Mouse (Mus musculus) hindbrain, embryonic 12.5 days (tissue): ENCODE results near the gene Tmem132e. TPM values are rescaled to one million over a fixed set of nuclear protein-coding genes. Genes with fewer than 3 reads are reported as not detected.

ENCODE experiments used
- ATAC-seq: fragments of 200-750 bp; cut with Nextera tagmentation; 2 replicates; pipeline ENCODE4 v1.8.0; 2017; ENCODE audit warnings: moderate TSS enrichment; ENCODE audit not compliant: low FRiP score
- H3K27ac ChIP-seq: fragments of 300-500 bp; sonication (generic); 2 replicates; pipeline ENCODE4 v1.5.1; 2016; ENCODE audit warnings: mild to moderate bottlenecking
- H3K27me3 ChIP-seq: fragments of 300-500 bp; sonication (generic); 2 replicates; pipeline ENCODE4 v1.6.1; 2016; ENCODE audit warnings: mild to moderate bottlenecking
- H3K36me3 ChIP-seq: fragments of 300-500 bp; sonication (generic); 2 replicates; pipeline ENCODE4 v1.6.1; 2016; ENCODE audit warnings: mild to moderate bottlenecking
- H3K4me1 ChIP-seq: fragments of 300-500 bp; sonication (generic); 2 replicates; pipeline ENCODE4 v1.6.1; 2016
- H3K4me2 ChIP-seq: fragments of 300-500 bp; sonication (generic); replicated peaks from 2 replicates; pipeline ENCODE4 v1.6.1; 2016; ENCODE audit warnings: mild to moderate bottlenecking
- H3K4me3 ChIP-seq: fragments of 300-500 bp; sonication (generic); 2 replicates; pipeline ENCODE4 v1.5.1; 2016; ENCODE audit warnings: mild to moderate bottlenecking
- H3K9ac ChIP-seq: fragments of 300-500 bp; sonication (generic); 2 replicates; pipeline ENCODE4 v1.6.1; 2016; ENCODE audit warnings: mild to moderate bottlenecking, moderate library complexity
- H3K9me3 ChIP-seq: fragments of 300-500 bp; sonication (generic); replicated peaks from 2 replicates; pipeline ENCODE4 v1.6.1; 2016; ENCODE audit warnings: mild to moderate bottlenecking
- WGBS: fragments of 180-500 bp; shearing (Covaris S2); methylation state at CpG from one replicate; pipeline ENCODE4 v1.1.7; 2016; 5-methylcytosine and 5-hydroxymethylcytosine counted together
- polyA plus RNA-seq: library from polyadenylated mRNA; unstranded; fragments of >200 nt; fragmentation: Nextera tagmentation; extraction: Ambion mirVana; gene quantifications from 2 replicates; pipeline ENCODE4 v1.2.1, GENCODE M21; 2016

Gene Tmem132e
- polyA plus RNA-seq, 1 experiment from 2014 or later = 3.0 TPM

GRCm38 (mm10) chr11:82434832-82435182 is 46.1 kb downstream of the Tmem132e start:
- no peaks in the 10 kb centered on the region for H3K9me3 ChIP-seq
- 0 out of 2 replicates have a peak, but pooled peaks have one; percentile 13 for ATAC-seq
- peaks cover 9% of the 10 kb centered on the region for H3K4me1 ChIP-seq
- peaks cover 74% of the 10 kb centered on the region for H3K27me3 ChIP-seq
- peak overlapping the region; percentile 43 for H3K4me3 ChIP-seq
- H3K4me2 ChIP-seq = peak overlapping the region; percentile 79
- H3K36me3 ChIP-seq = no peaks in the 10 kb centered on the region
- no peak overlapping the region for H3K27ac ChIP-seq
- H3K9ac ChIP-seq = peak overlapping the region; percentile 43
- WGBS = 3% methylated on average over 34 of the region's 36 CpGs

DNA sequence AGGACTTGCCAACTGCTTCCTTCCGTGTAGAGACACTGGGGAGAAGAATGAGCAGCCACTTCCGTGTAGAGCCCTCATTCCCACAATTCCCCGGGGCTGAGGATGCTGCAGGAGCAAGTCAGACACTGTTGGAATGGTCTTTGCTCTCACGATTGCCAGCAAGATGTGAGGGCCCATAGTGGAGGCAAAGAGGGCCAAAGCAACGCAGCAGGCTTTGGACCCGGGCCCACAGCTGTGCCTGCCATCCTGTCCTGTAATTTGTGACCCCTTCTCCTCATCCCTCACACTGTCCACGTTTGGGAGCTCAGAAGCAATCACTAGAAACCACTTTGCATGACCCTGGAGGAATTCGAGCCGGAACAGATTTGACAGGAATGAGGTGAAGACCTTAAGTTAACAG is 59.8 kb downstream of the Tmem132e start:
- WGBS = 69% methylated on average over 9 of the region's 9 CpGs
- Histone ChIP-seq H3K4me2 (no peak overlapping the region), H3K9ac (no peak overlapping the region), H3K4me1 (peaks cover 9% of the 10 kb centered on the region), H3K27ac (no peak overlapping the region), H3K4me3 (no peak overlapping the region), H3K36me3 (no peaks in the 10 kb centered on the region), H3K9me3 (no peaks in the 10 kb centered on the region), H3K27me3 (peaks cover 14% of the 10 kb centered on the region)
- ATAC-seq = no peak

DNA sequence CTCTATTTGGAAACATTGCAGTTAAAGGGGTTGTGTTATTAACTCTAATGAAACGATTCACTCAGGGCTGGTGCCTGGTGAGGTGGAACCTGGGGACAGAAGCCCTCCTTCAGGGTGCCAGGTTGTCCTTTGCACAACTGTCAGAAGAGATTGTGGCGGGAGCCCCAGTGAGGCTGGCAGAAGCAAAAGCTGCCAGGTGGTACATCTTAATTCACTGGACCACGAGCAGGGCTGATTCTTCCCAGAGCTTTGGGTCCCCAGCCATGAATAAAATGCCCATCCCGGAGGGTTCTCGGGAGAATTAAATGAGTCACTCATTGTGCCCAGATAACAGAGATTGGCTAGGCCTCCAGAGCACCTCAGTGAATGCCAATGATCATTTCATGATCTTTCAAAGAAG is 63.8 kb downstream of the Tmem132e start:
- no peak for ATAC-seq
- 58% methylated on average over 5 of the region's 5 CpGs for WGBS
- Histone ChIP-seq H3K4me3 (no peak overlapping the region), H3K27ac (no peak overlapping the region), H3K9ac (no peak overlapping the region), H3K9me3 (no peaks in the 10 kb centered on the region), H3K4me2 (no peak overlapping the region), H3K36me3 (no peaks in the 10 kb centered on the region), H3K27me3 (no peaks in the 10 kb centered on the region), H3K4me1 (peaks cover 9% of the 10 kb centered on the region)

- no peak overlapping the region for H3K9ac ChIP-seq
- H3K4me1 ChIP-seq = peaks cover 9% of the 10 kb centered on the region
- H3K27me3 ChIP-seq = no peaks in the 10 kb centered on the region
- H3K27ac ChIP-seq = no peak overlapping the region
- H3K36me3 ChIP-seq = no peaks in the 10 kb centered on the region
- H3K4me3 ChIP-seq = no peak overlapping the region
- 75% methylated on average over 7 of the region's 7 CpGs for WGBS
- no peaks in the 10 kb centered on the region for H3K9me3 ChIP-seq
- no peak for ATAC-seq
- H3K4me2 ChIP-seq = no peak overlapping the region
Measured at GRCm38 (mm10) chr11:82453230-82453629, 64.5 kb downstream of the Tmem132e start.

DNA sequence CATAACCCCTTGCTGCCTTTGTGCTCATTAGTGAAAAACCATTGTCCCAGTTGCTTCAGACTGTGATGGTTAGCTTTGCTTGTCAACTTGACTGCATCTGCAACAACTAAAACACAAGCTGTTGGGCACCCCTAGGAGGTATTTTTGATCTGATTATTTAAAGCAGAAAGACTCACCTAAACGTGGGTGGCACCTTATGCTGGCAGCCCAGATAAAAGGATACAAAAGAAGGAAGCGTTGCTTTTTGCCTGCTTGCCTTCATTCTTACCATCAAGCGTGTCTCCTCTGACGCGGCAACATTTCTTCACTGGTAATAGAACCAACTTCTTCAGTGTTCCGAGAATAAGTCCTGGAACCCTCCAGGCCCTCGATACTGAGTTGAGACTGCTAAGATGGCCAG is 72.6 kb downstream of the Tmem132e start:
- Histone ChIP-seq H3K36me3 (no peaks in the 10 kb centered on the region), H3K9ac (no peak overlapping the region), H3K4me3 (no peak overlapping the region), H3K9me3 (no peaks in the 10 kb centered on the region), H3K27ac (no peak overlapping the region), H3K4me2 (no peak overlapping the region), H3K4me1 (no peaks in the 10 kb centered on the region), H3K27me3 (no peaks in the 10 kb centered on the region)
- ATAC-seq = no peak
- 87% methylated on average over 7 of the region's 7 CpGs for WGBS

DNA sequence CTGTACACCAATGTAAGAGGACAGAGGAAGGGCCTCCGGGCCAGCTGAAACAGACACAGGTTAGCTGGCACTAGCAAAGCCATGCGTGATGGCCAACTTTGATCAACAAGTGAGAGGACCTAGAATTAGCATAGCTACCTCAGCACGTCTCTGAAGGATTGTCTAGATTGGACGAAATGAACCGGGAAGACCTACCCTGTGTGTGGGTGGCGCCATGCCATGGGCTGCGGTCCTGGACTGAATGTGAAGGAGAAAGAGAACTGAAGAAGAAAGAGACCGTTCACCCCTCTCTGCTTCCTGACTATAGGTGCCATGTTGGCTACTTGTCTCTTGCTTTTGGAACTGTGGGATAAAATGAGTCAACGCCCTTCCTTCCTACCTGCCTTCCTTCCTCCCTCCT is 76.8 kb downstream of the Tmem132e start:
- H3K27ac ChIP-seq = no peak overlapping the region
- H3K4me2 ChIP-seq = no peak overlapping the region
- ATAC-seq = no peak
- no peak overlapping the region for H3K9ac ChIP-seq
- H3K4me1 ChIP-seq = no peaks in the 10 kb centered on the region
- H3K9me3 ChIP-seq = no peaks in the 10 kb centered on the region
- 94% methylated on average over 9 of the region's 9 CpGs for WGBS
- no peaks in the 10 kb centered on the region for H3K36me3 ChIP-seq
- peaks cover 8% of the 10 kb centered on the region; the same call in 1 of the 2 replicates for H3K27me3 ChIP-seq
- no peak overlapping the region for H3K4me3 ChIP-seq

DNA sequence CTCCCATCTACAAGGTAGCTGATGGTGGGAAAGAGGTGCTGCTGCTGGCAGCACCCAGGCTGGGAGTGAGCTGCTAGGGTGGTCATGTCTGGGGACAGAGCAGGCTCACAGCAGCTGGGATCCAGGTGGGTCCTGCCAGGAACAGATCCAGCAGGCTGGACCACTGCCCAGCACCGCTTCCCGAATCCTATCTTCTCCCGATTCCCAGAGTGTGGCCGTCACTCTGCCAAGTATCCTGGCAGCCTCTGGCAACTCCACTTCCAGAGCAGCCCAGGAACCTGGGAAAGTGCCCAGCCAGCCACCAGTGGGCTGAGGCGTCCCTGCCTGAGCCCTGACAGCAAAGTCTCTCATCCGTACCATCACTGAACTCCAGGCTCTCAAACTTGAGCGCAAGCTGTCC is 78.5 kb downstream of the Tmem132e start:
- no peak overlapping the region for H3K4me3 ChIP-seq
- peaks cover 8% of the 10 kb centered on the region; the same call in 1 of the 2 replicates for H3K27me3 ChIP-seq
- no peaks in the 10 kb centered on the region for H3K36me3 ChIP-seq
- no peak overlapping the region for H3K9ac ChIP-seq
- H3K27ac ChIP-seq = no peak overlapping the region
- no peak overlapping the region for H3K4me2 ChIP-seq
- ATAC-seq = no peak
- no peaks in the 10 kb centered on the region for H3K4me1 ChIP-seq
- H3K9me3 ChIP-seq = no peaks in the 10 kb centered on the region
- WGBS = 81% methylated on average over 7 of the region's 7 CpGs

- 85% methylated on average over 1 of the region's 1 CpGs for WGBS
Measured at GRCm38 (mm10) chr11:82471076-82471475, 82.4 kb downstream of the Tmem132e start.

GRCm38 (mm10) chr11:82473137-82473621 is 84.5 kb downstream of the Tmem132e start:
- no peak overlapping the region for H3K4me2 ChIP-seq
- no peaks in the 10 kb centered on the region for H3K9me3 ChIP-seq
- H3K27ac ChIP-seq = peak overlapping the region; percentile 30
- 0 out of 2 replicates have a peak, but pooled peaks cover 8% of the 10 kb centered on the region for H3K27me3 ChIP-seq
- no peaks in the 10 kb centered on the region for H3K36me3 ChIP-seq
- 39% methylated on average over 12 of the region's 12 CpGs for WGBS
- ATAC-seq = peak; percentile 68
- no peak overlapping the region for H3K9ac ChIP-seq
- H3K4me1 ChIP-seq = peaks cover 20% of the 10 kb centered on the region
- H3K4me3 ChIP-seq = no peak overlapping the region

More at GRCm38 (mm10) chr11:82471076-82471475, 82.4 kb downstream of the Tmem132e start:
- Histone ChIP-seq H3K36me3 (no peaks in the 10 kb centered on the region), H3K4me3 (no peak overlapping the region), H3K4me1 (peaks cover 15% of the 10 kb centered on the region), H3K27me3 (peaks cover 8% of the 10 kb centered on the region; the same call in 1 of the 2 replicates), H3K9ac (no peak overlapping the region), H3K9me3 (no peaks in the 10 kb centered on the region), H3K4me2 (no peak overlapping the region), H3K27ac (no peak overlapping the region)
- no peak for ATAC-seq

GRCm38 (mm10) chr11:82476092-82476491 is 87.4 kb downstream of the Tmem132e start:
- ATAC-seq = no peak
- H3K4me3 ChIP-seq = no peak overlapping the region
- H3K36me3 ChIP-seq = no peaks in the 10 kb centered on the region
- no peak overlapping the region for H3K4me2 ChIP-seq
- no peak overlapping the region for H3K9ac ChIP-seq
- peaks cover 22% of the 10 kb centered on the region for H3K4me1 ChIP-seq
- no peaks in the 10 kb centered on the region for H3K9me3 ChIP-seq
- 73% methylated on average over 4 of the region's 4 CpGs for WGBS
- no peaks in the 10 kb centered on the region for H3K27me3 ChIP-seq
- no peak overlapping the region for H3K27ac ChIP-seq

DNA sequence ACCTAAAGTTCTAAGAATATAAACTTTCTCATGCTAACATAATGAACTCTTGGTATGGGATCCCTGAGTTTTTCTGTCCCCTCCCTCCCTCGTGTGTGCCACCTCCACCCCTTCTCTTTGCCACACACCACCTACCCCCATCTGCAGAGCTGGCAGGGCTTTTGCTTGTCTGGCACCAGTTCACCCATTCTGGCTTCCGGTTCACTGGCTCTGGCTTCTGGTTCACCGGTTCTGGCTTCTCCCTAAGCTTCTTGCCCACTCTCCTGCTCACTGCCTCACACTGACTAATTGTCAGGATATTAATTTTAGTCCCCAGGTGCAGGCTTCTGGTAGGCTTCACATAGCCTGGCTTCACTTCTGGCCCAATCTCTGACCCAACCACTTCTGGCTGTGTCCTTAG is 88.7 kb downstream of the Tmem132e start:
- H3K9ac ChIP-seq = no peak overlapping the region
- H3K4me3 ChIP-seq = no peak overlapping the region
- 76% methylated on average over 3 of the region's 3 CpGs for whole genome bisulfite sequencing
- H3K36me3 ChIP-seq = no peaks in the 10 kb centered on the region
- H3K27me3 ChIP-seq = no peaks in the 10 kb centered on the region
- H3K27ac ChIP-seq = no peak overlapping the region
- no peak overlapping the region for H3K4me2 ChIP-seq
- no peak for ATAC-seq
- no peaks in the 10 kb centered on the region for H3K9me3 ChIP-seq
- peaks cover 22% of the 10 kb centered on the region for H3K4me1 ChIP-seq

DNA sequence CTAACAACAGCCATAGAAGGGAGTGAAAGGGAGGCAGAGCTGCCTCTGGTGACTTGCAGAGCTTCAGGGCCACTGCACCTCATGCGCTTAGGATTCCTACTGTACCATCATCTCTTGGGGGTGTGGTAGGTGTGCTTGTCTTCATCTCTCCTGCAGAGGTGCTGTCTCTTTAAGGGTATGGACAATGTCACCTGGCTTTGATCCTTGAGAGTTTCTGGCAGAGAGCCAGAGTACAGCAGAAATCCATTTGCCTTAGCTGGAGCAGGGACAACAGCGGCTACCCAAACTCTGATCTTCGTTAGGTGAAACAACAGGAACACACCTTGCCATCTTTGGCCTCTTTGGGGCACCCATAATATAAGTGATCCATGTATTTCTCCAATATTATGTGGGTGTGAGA is 92.2 kb downstream of the Tmem132e start:
- no peaks in the 10 kb centered on the region for H3K27me3 ChIP-seq
- H3K9ac ChIP-seq = no peak overlapping the region
- H3K4me3 ChIP-seq = no peak overlapping the region
- WGBS = 85% methylated on average over 3 of the region's 3 CpGs
- H3K9me3 ChIP-seq = 0 out of 2 replicates have a peak, but pooled peaks cover 3% of the 10 kb centered on the region
- no peak overlapping the region for H3K27ac ChIP-seq
- ATAC-seq = no peak
- no peak overlapping the region for H3K4me2 ChIP-seq
- H3K36me3 ChIP-seq = no peaks in the 10 kb centered on the region
- H3K4me1 ChIP-seq = 0 out of 2 replicates have a peak, but pooled peaks cover 7% of the 10 kb centered on the region

DNA sequence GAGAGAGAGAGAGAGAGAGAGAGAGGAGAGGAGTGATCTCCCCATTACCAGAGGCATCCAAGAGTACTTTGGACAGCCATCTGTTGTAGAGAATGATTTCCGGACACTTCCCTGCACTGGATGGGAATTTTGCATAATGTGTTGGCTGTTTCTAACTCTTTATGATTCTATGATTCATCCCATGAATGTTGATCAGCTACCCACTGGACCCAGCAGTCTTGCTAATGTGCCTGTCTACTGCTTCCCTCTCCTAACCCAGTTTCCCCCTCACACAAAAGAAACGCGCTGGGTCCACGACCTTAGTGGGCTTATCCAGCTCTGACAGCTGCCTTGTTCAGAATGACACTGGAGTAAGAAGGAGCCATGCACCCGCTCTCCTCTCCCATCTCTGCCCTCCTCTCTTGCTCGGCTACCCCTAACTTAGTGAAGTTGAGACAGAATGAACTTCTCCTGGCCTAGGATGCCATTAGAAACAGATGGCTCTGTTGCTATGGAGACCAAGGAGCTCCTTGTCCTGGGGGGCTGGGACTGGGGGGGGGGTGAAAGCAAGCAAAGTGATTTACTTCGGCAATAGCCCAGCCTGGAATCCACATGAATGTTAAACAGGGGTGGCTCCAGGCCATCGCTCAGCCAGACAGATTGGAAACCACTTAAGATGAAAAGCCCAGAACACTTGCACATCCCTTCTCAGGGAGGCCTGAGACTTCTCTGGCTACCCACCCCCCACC is 98.8 kb downstream of the Tmem132e start:
- no peak overlapping the region for H3K9ac ChIP-seq
- ATAC-seq = peak; percentile 74
- H3K36me3 ChIP-seq = no peaks in the 10 kb centered on the region
- no peak overlapping the region for H3K4me2 ChIP-seq
- 0 out of 2 replicates have a peak, but pooled peaks cover 3% of the 10 kb centered on the region for H3K9me3 ChIP-seq
- H3K4me3 ChIP-seq = no peak overlapping the region
- H3K27me3 ChIP-seq = no peaks in the 10 kb centered on the region
- 29% methylated on average over 8 of the region's 8 CpGs for WGBS
- H3K4me1 ChIP-seq = peaks cover 17% of the 10 kb centered on the region
- peak overlapping the region; percentile 44 for H3K27ac ChIP-seq
